Mouse (Mus musculus): ENCODE results near the gene Tmem167b. TPM values are rescaled to one million over a fixed set of nuclear protein-coding genes. Genes with fewer than 3 reads are reported as not detected.
"Not testable (repeated sequence)": the region's sequence is repeated elsewhere in the genome, so short reads cannot be mapped to it uniquely, and the experiment has no call there.

Gene Tmem167b
- 10 to 100 TPM; 42.5 to 44.7 TPM for total RNA-seq (2021)

- intact Hi-C loops (cut with DNase I): loop anchor here (2.0 to 5.0 kb wide), 2 partner anchors 161 to 280 kb away; partner anchors contain the start of gene Sort1
These were observed at the start of gene Tmem167b for GRCm38 (mm10) chr3:108562133-108562730. Gene Tmem167b, minus strand, starts transcription at chr3:108562466.

GRCm38 (mm10) chr3:108608906-108609305 is 46.6 kb upstream of the Tmem167b start:
- DNase-seq (ENCODE audit: low spot score in 2 of 2): no peak
- intact Hi-C loops (cut with DNase I): no loop called here

More at GRCm38 (mm10) chr3:108562133-108562730, at the start of gene Tmem167b:
- DNase-seq (ENCODE audit: low spot score in 2 of 2): peak; percentile 98 to 99

GRCm38 (mm10) chr3:108591530-108592522 is 29.6 kb upstream of the Tmem167b start:
- intact Hi-C loops (cut with DNase I): loop anchor here (1.0 to 2.0 kb wide), 2 partner anchors 17 to 56 kb away; partner anchors contain the start of gene 5330417C22Rik

GRCm38 (mm10) chr3:108590786-108591529 is 28.7 kb upstream of the Tmem167b start, which contains the start of gene Wdr47:
Gene Wdr47, plus strand, starts transcription at chr3:108591279.
- peak; percentile 96 to 98 for DNase-seq (ENCODE audit: low spot score in 2 of 2)
- intact Hi-C loops (cut with DNase I): loop anchor here (1.0 to 2.0 kb wide), 2 partner anchors 16 to 55 kb away; partner anchors contain the start of gene 5330417C22Rik

More at GRCm38 (mm10) chr3:108591530-108592522, 29.6 kb upstream of the Tmem167b start:
- DNase-seq (ENCODE audit: low spot score in 2 of 2): no peak

- intact Hi-C loops (cut with DNase I): no loop called here
- DNase-seq (ENCODE audit: low spot score in 2 of 2): no peak
These were observed 26.2 kb upstream of the Tmem167b start for GRCm38 (mm10) chr3:108588446-108588845.

GRCm38 (mm10) chr3:108584580-108584979 is 22.3 kb upstream of the Tmem167b start:
- intact Hi-C loops (cut with DNase I): no loop called here

GRCm38 (mm10) chr3:108574018-108574417 is 11.8 kb upstream of the Tmem167b start:
- no peak for DNase-seq (ENCODE audit: low spot score in 2 of 2)
- intact Hi-C loops (cut with DNase I): loop anchor here (2.0 kb wide), 1 partner anchor 17 kb away; the partner anchor contains the start of gene Wdr47

More at GRCm38 (mm10) chr3:108584580-108584979, 22.3 kb upstream of the Tmem167b start:
- no peak for DNase-seq (ENCODE audit: low spot score in 2 of 2)

- no peak for DNase-seq (ENCODE audit: low spot score in 2 of 2)
- intact Hi-C loops (cut with DNase I): no loop called here
These were observed 10.2 kb upstream of the Tmem167b start for GRCm38 (mm10) chr3:108572309-108573010.

- peak; percentile 98 to 99 for DNase-seq (ENCODE audit: low spot score in 2 of 2)
- intact Hi-C loops (cut with DNase I): no loop called here
These were observed 9.4 kb upstream of the Tmem167b start, which contains the start of gene Taf13 for GRCm38 (mm10) chr3:108571443-108572294. Gene Taf13, plus strand, starts transcription at chr3:108571698.

GRCm38 (mm10) chr3:108570813-108571212 is 8.5 kb upstream of the Tmem167b start:
- DNase-seq (ENCODE audit: low spot score in 2 of 2): no peak
- intact Hi-C loops (cut with DNase I): no loop called here

GRCm38 (mm10) chr3:108569636-108570035 is 7.4 kb upstream of the Tmem167b start:
- intact Hi-C loops (cut with DNase I); DNase-seq (ENCODE audit: low spot score in 2 of 2): not testable (repeated sequence)

GRCm38 (mm10) chr3:108567990-108568877 is 6.0 kb upstream of the Tmem167b start:
- peak; percentile 11 to 50 for DNase-seq (ENCODE audit: low spot score in 2 of 2)
- intact Hi-C loops (cut with DNase I): no loop called here

GRCm38 (mm10) chr3:108563309-108563708 is 1.0 kb upstream of the Tmem167b start:
- intact Hi-C loops (cut with DNase I): loop anchor here (2.0 to 5.0 kb wide), 2 partner anchors 163 to 281 kb away; partner anchors contain the start of gene Sort1

GRCm38 (mm10) chr3:108562777-108563271 is 558 bp upstream of the Tmem167b start:
- DNase-seq (ENCODE audit: low spot score in 2 of 2): no peak
- intact Hi-C loops (cut with DNase I): loop anchor here (2.0 to 5.0 kb wide), 2 partner anchors 162 to 281 kb away; partner anchors contain the start of gene Sort1

More at GRCm38 (mm10) chr3:108563309-108563708, 1.0 kb upstream of the Tmem167b start:
- peak; percentile 80 to 90 for DNase-seq (ENCODE audit: low spot score in 2 of 2)

- intact Hi-C loops (cut with DNase I): no loop called here
- DNase-seq (ENCODE audit: low spot score in 2 of 2): no peak
These were observed 4.4 kb downstream of the Tmem167b start for GRCm38 (mm10) chr3:108557888-108558287.
